Mouse (Mus musculus) common myeloid progenitor, adult 5-6 weeks (primary cell): ENCODE measurements at regions not wholly inside any gene's neighbourhood (a gene's known extent, or its start where the extent isn't known, plus 50 kb on each side); places are given as distances from the start of the nearest gene placed in this dataset.

Experiments
- ATAC-seq: replicated peaks from 2 replicates; pipeline ENCODE4 v1.8.0; 2016; ENCODE audit warnings: low read depth, mild to moderate bottlenecking, moderate TSS enrichment, inconsistent platforms; ENCODE audit not compliant: poor library complexity, severe bottlenecking

DNA sequence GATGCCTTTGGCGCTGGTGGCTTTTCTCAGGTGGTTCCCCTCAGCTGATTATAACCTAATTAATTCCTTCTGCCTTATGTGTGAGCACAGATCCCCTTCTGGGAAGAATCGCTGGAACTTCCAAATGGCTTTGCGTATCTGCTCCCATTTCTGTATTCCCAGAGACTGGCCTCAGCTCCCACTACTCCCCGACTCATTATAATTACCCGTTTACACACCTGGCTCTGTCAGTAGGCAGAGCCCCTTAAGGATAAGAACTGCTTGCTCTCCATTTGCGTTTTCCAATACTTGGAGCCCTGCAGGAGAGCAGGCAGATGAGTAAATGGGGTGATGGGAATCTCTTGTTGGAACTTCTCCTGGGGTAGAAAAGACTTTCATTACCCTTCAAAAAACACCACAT is 108.1 kb upstream of the Arg1 start:
- no peak for ATAC-seq

DNA sequence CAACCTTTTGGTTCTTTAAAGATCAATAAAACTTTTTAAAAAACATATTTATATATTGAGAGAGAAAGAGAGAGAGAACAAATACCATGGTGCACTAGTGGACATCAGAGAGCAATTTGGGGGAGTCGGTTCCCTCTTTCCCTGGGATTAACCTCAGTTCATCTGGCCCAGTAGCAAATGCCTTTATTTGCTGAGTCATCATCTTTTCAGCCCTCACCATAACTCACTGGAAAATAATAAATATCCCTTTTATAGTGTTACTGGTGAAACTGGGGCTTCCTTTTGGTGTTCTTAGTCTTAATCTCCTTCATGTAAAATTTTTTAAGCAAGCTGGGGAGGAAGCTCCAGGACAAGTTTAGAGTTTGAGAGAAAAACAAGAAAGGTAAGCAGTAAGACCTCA is 105.3 kb upstream of the Arg1 start:
- no peak for ATAC-seq

DNA sequence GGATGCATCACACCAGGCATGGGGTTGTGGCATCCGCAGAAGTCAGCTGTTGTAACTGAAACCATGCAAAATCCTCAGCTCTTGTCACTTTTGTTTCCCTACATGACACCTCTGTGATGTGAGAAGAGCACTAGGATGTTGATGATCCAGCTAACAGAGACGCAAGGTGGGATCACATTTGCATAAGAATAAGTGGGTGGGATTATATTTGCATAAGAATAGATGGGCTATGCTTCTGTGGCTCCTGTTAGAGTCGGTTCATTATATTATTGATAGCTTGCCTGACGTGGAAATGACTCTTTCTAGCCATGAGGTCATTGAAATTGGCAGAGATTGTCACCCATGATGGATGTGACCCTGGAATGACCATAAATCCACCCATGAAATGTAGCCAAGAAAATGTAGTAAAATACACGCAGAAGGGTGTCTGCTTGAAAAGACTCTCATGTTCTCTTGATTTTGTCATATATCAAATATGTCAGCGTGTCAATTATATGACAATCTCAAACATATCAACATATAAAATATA is 102.2 kb upstream of the Arg1 start:
- ATAC-seq: no peak

DNA sequence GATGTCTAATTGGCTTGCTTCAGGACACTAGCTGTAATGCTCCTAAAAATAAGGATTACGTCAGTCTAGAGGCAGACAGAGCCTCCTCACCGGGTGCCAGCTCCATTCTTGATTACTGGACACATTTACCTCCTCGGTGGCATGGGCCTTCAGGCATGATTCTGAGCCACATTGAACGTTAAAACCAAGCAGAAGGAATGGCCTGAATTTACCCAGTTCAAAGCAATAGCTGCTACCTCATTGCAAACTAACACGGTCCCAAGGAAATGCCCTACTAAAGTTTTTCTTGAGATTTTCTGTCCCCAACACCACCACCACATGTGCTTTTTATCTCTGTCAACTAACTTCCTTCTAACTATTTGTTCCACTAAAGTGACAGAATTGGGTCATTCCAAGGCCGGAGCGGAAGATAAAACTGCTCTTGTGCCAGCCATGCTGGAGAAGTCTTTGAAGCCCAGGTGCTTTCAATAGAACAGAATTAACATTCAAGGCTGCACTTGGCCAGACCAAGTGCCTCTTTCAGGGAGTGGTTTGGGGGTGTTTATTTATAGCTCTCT is 96.4 kb upstream of the Arg1 start:
- ATAC-seq: 0 out of 2 replicates have a peak, but pooled peaks have one; percentile 32

DNA sequence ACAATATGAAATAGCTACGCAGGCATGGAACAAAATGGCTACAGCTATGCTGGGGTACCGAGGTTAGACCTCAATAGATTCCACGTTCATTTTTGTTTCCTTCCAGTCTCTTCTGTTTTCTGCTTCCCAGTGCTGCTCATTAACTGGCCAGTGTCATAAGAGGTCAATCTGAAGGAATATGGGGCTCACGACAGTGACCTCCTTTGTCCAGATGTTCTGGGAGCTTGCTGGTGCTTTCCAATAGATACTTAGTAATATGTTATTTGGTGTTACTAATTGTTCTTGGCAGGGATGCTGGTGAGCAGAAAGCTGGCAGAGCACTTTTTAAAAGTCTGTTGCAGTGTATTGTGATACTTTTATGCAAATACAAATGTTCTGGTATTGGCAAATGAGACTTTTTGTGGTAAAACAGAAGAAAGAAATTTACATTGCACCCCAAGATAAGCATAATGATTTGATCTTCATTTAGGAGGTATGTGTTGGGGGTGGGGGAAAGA is 95.8 kb upstream of the Arg1 start:
- no peak for ATAC-seq

DNA sequence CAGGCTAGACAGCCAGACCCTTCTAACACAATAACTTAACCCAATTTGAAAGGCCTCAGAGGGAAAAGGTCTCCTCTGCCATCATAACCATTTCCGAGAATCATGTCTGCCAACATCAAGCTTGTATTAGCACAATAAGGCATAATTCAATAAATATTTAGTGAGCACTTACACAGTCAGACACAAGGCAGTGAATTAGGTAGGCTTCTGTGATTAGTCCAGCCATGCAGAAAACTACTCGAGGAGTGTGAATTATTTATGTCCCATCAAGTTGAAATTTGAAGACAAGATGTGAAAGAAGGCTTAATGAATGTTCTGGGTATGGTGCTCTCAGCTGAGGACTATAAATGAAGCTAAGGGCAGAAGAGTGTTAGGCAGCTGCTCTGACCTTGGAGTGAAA is 91.7 kb upstream of the Arg1 start:
- ATAC-seq: no peak

DNA sequence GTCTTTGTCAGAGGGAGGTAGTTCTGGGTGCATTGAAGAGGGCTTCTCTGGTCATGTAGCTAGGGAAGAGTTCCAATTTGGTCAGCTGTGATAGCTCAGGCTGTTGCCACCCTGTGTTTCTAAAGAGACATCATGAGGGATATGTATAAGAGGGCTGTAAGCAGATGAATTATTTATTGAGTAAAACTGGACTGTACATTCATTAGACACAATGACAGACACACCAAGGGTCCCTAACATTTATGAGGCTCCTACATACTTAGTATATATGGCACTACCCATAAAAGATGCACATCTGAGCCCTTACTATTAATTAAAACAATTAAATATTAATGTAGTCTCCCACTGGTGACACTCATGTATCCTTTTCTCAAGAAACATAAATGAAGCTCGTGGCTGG is 90.6 kb upstream of the Arg1 start:
- ATAC-seq: no peak

DNA sequence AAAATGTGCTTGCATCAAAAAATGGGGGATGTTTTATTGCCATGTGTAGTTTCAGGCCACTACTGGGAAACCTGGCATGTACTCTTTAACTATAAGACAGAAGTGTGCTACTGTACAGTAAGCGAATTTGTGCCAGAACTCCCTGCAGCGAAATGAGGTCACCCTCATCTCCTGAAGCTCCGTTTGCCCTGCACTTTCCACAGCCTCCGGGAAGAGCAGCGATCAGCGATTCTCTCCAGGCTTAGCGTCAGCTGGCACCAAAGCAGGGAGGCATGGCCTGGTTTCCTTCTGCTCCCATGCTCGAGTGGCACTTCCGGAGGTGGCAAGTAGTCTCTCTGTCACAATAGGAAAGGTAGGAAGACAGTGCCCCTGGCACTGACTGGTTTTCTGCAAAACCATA is 88.8 kb upstream of the Arg1 start:
- no peak for ATAC-seq

DNA sequence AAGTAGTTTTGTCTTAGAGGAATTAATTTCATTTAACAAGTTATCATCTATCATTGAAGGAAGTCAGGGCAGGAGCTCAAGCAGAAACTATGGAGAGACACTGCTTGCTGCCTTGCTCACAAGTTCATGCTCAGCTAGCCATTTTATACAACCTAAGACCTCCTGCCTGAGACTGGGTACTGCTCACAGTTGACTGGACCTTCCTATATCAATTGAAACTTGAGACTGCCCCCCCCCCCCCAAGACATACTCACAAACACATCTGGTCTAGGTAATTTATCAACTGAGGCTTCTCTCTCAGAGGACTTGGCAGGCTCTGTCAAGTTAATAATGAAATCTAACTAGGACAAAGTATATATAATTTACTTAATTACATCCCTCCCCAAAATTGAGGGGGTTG is 84.8 kb upstream of the Arg1 start:
- ATAC-seq: no peak

DNA sequence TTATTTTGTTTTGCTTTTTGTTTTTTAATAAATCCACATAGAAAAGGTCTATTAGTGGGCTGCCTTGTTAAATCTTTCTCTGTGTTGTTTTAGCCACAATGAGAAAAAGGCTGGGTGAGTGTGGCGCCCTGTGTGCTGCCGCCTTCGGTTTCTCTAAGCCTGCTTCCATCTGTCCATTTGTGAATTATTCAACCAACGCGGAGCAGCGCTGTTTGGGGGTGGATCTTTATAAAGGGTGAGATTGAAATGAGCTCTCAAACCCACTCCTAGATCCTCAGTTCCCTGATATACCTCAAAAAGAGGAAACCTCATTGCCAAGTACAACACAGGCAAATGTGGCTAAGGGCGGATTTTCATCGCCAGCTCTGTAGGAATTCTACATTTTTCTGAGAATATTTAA is 74.0 kb upstream of the Arg1 start:
- no peak for ATAC-seq

DNA sequence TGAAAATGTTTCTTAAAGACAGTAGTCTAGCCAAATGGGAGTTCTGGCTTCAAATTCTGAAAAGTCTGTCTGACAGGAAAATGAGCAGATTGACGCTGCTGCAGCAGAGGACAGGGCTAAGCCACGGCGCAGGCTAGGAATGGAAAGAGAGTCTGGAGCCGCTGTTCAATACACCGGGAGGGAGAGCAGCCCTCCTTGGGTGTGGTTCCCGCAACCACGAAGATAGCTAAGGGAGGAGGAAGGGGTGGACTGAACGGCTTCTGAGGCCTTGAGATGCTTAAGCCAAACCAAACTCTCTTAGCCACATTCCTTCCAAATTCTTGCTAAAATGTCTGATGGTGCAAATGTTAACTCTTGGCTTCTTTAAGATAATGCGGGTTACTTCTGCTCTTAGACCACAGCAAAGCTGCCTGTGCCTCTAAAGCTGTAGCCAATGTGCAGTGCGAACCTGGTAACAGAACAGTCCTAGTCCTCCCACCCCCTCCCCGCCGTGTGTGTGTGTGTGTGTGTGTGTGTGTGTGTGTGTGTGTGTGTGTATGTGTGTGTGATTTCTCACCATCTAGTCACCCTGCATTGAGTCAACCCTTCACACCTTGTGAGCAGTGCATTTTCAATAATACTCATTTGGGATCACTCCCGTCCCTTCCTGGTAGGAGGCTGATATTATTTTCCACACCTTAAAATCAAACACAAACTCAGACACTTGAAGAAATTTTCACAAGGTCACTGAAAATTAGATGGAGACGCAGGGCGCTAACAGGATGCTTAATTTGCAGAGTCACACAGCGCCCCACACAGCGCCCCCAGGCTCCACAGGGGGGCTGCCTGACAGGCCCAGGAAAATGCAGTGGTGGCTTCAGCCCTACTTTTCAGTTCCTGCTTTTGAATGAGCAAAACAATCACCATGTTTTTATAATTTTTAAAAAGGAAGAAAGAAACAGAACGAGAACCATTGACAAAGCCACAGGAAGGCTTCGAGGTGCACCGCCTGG is 73.2 kb upstream of the Arg1 start:
- ATAC-seq: peak; percentile 74

DNA sequence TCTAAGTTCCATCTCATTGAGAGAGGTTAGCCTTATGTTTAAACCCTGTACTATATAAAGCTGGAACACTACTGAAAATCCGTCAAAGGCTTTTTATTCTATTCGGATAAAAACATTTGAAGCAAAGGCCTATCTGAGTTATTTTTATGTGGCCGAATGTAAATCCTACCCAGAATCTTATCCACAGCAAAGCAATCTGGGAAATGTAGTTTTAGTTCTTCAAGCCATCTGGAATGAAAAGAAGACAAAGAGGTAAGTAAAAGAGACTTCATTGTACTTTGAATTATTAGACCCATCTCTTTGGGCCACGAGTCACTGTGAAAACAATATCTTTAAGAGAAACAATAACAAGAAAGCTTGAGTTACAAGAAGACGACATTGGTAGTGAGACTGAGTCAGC is 72.5 kb upstream of the Arg1 start:
- ATAC-seq: no peak

DNA sequence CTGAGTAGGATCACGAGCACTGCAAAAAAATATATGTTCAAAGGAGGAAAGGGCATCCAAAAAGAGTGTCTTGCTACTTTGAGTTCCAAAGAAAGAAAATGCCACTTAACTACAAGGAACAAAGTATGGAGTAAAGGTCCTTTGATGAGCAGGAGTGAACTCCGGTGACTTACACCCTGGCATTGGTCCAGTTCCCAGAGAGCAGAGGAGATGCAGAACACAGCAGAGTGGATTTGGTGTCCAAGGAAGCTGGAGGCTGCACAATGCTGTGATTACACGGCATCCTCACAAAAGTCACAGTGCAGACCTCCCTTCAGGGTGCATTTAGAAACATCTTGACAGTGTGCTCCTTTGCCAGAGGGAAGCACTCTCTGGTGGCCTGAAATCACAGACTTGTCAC is 70.4 kb upstream of the Arg1 start:
- ATAC-seq: no peak

DNA sequence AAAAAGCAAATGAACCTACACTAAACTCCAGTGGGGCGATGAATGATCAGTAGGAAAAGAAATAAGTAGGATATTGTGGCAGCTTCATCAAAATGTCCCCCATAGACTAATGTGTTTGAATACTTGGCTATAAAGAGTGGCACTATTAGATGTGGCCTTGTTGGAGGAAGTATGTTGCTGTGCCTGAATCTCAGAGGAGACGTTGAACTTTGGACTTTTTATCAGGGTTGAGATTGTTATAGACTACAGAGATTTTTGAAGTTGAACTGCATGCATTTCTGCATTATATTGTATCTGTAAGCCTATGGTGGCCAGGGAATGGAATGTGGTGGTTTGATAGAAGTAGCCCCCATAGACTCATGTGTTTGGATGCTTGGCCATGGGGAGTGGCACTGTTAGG is 68.5 kb upstream of the Arg1 start:
- no peak for ATAC-seq

DNA sequence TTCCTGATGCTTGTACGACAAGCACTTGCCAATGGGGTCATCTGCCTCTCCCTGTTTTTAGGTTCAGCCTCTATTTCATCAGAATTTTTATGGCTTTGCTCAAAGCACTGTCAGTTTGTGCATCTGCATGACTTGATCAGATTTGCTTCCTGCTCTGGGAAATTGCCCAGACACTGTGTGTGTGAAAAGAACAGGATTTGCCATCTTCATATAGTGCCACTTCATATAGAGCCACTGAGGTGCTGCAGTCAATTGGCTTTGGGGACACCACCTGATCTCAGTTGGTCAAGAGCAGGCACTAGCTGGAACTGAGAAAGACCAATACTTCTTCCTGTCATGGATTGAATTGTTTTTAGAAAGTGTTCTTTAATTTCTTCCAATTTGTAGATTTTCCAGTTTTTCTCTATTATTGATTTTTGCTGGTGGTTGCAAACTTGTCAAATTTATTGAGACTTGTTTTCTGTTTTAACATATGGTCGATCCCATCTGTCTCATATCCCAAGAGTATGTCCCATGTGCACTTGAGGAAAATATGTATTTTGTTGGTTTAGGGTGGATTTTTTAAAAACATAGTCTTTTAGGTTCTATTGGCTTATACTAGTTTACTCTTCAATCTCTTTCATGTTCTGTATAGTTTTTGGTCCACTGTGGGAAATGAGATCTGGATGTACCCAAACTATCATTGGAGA is 62.8 kb upstream of the Arg1 start:
- ATAC-seq: no peak

DNA sequence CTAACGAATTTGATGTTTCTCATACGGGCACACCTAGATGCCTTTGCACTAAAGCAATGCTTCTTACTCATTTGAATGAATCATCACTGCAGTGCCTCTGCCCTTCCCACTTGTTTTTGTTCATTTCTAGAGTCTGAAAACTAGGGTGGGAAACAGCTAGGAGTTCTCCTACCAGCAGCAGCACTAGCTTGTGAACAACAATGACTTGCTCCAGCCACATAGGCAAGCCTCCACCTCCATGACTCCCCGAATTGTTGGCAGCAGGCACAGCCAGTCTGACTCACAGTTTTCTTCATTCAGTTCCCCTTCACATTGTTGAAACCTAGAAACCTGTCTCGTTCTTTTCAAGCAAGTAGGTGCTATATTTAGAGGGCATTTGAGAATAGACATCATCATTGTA is 57.5 kb upstream of the Arg1 start:
- ATAC-seq: no peak

DNA sequence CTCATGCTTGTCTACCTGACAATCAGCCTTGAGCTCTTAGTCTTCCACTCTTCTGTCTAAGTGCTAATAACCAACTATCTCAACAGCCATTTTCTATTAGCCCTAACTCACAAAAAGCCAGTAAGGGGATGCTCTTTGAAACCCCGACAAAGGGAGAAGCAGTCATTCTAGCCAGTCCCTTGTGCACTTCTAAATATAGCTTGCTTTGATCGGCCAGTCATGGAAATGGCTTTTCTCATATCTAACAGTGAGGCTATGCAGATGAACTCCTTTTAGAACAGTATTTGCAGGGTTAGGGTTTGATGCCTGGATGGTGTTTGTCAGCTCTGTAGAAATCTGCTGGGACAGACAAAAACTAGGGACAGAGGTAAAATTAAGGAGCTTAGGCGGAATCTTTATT is 54.5 kb upstream of the Arg1 start:
- ATAC-seq: no peak
